Mouse (Mus musculus): ENCODE results near the gene Rtn1. TPM values are rescaled to one million over a fixed set of nuclear protein-coding genes. Genes with fewer than 3 reads are reported as not detected.
A peak's percentile ranks its signal among the peaks of the same experiment; 100 is the strongest.

Rtn1 gene
- polyA plus RNA-seq, 1 experiment from 2014 or later: 1.2 TPM

GRCm38 (mm10) chr12:72407721-72408110 is 1.1 kb downstream of the Rtn1 start:
- H3K27ac ChIP-seq: no peak overlapping the region
- peak overlapping the region; percentile 54 for H3K4me3 ChIP-seq
- H3K9ac ChIP-seq: no peak overlapping the region
- H3K36me3 ChIP-seq: no peaks in the 10 kb centered on the region
- peak overlapping the region; percentile 73 for H3K4me2 ChIP-seq
- peaks cover 11% of the 10 kb centered on the region; the same call in 1 of the 2 replicates for H3K4me1 ChIP-seq
- H3K9me3 ChIP-seq (replicated peaks): no peaks in the 10 kb centered on the region
- 0% methylated on average over 17 of the region's 17 CpGs for WGBS (ENCODE audit: insufficient replicate concordance)
- peaks cover 43% of the 10 kb centered on the region for H3K27me3 ChIP-seq (replicated peaks)
- no peak for ATAC-seq

- whole genome bisulfite sequencing (ENCODE audit: insufficient replicate concordance): 13% methylated on average over 11 of the region's 11 CpGs
- H3K27ac ChIP-seq: no peak overlapping the region
- H3K36me3 ChIP-seq: no peaks in the 10 kb centered on the region
- no peak overlapping the region for H3K4me3 ChIP-seq
- peaks cover 43% of the 10 kb centered on the region for H3K27me3 ChIP-seq (replicated peaks)
- H3K9ac ChIP-seq: no peak overlapping the region
- ATAC-seq: no peak
- no peaks in the 10 kb centered on the region for H3K9me3 ChIP-seq (replicated peaks)
- peak overlapping the region; percentile 73 for H3K4me2 ChIP-seq
- peaks cover 11% of the 10 kb centered on the region; the same call in 1 of the 2 replicates for H3K4me1 ChIP-seq
These were observed 1.7 kb downstream of the Rtn1 start for GRCm38 (mm10) chr12:72407146-72407545.

DNA sequence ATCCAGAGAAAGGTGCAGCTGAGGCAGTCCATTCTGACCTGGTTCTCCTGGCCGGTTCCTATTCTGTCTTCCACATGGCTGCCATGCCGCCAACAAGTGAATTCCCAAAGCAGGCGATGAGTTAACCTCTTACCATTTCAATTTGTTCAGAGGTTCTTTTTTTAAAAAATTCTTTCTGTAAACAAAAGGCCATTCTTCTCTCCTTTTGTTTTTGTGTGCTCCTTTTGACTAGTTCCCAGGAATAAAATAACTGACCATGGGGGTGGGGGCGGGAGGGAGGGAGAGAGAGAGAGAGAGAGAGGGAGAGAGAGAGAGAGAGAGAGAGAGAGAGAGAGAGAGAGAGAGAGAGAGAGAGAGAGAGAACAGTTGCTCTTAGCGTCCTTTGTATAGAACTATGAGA is 3.8 kb downstream of the Rtn1 start:
- Histone ChIP-seq H3K36me3 (no peaks in the 10 kb centered on the region), H3K4me3 (no peak overlapping the region), H3K4me1 (peaks cover 11% of the 10 kb centered on the region; the same call in 1 of the 2 replicates), H3K9ac (no peak overlapping the region), H3K27ac (no peak overlapping the region), H3K27me3 (replicated peaks) (peaks cover 33% of the 10 kb centered on the region), H3K4me2 (no peak overlapping the region), H3K9me3 (replicated peaks) (no peaks in the 10 kb centered on the region)
- WGBS (ENCODE audit: insufficient replicate concordance): 64% methylated on average over 5 of the region's 5 CpGs
- ATAC-seq: no peak

DNA sequence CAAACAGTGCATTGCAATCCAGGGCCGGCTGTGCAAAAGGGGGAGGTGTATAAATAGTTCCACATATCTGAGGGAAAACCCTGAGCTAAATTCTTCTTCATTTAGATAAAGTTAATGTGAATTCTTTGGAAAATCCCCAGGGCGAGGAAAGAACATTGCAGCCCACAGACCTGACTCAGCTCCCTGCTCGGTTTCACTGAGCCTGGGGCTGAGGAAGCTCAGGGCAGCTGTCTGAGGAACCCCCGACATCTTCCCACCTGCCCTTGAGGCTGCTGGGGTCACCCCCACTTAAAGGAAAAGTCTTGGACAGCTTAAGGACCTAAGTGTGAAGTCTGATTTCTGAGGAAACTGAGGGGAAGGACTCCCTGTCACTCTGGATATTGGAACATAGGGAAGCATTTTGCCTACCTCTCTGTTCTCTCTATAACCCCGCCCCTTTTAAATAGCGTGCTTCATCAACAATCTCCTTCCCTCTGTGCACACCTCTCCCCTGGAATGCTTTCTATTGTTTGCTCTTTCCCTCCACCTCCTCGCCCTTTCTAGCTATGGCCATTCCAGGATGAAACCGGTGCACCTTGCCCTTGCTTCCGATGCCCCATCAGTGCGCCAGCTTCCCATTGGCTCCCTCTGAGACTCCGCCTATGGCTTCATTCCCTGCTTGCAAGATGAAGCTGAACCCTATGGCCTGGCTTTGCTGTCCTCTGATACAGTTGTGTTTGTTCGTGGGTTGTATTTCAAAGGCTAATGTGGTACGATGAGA is 15.6 kb downstream of the Rtn1 start:
- Histone ChIP-seq H3K4me2 (no peak overlapping the region), H3K9me3 (replicated peaks) (no peaks in the 10 kb centered on the region), H3K4me3 (no peak overlapping the region), H3K4me1 (no peaks in the 10 kb centered on the region), H3K9ac (no peak overlapping the region), H3K36me3 (no peaks in the 10 kb centered on the region), H3K27me3 (replicated peaks) (no peaks in the 10 kb centered on the region), H3K27ac (no peak overlapping the region)
- ATAC-seq: no peak
- WGBS (ENCODE audit: insufficient replicate concordance): 50% methylated on average over 13 of the region's 13 CpGs

GRCm38 (mm10) chr12:72390346-72390745 is 18.5 kb downstream of the Rtn1 start:
- H3K36me3 ChIP-seq: no peaks in the 10 kb centered on the region
- H3K4me2 ChIP-seq: no peak overlapping the region
- no peak overlapping the region for H3K9ac ChIP-seq
- WGBS (ENCODE audit: insufficient replicate concordance): 51% methylated on average over 2 of the region's 2 CpGs
- H3K4me1 ChIP-seq: no peaks in the 10 kb centered on the region
- no peaks in the 10 kb centered on the region for H3K9me3 ChIP-seq (replicated peaks)
- H3K27ac ChIP-seq: no peak overlapping the region
- no peaks in the 10 kb centered on the region for H3K27me3 ChIP-seq (replicated peaks)
- no peak overlapping the region for H3K4me3 ChIP-seq
- ATAC-seq: no peak

DNA sequence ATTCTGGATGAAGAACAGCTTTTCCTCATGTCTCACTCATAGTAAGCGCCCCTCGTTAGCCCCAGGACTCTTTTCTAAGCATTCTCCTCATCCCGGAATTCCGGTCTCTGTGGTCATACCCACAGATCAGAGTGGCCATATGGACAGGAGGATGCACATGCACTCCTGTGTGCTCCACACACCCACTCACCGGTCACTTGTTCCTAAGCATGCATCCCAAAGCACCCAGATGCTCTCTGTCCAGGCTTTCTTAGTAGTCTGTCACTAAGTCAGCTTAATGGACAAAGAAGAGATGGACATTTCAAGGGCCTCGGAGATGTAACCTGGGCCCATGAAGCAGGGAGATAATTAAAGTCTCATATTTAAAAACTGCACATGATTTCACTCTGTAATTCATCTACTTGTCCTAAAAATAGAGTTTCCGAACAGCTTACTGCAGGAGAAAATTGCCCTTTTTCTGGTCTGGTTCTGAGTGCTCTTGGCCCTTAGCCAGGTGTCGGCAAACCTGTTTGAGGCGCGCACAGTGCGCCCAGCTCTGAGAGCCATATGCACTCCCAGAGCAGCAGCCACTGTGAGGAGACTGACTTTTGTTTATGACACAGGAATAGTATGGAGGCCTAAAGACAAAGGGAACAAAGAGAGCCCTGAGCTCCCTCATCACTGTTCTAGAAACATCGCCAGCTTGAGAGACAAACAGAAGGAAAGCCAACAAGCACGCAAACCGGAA is 19.3 kb downstream of the Rtn1 start:
- no peaks in the 10 kb centered on the region for H3K9me3 ChIP-seq (replicated peaks)
- no peak overlapping the region for H3K9ac ChIP-seq
- no peaks in the 10 kb centered on the region for H3K4me1 ChIP-seq
- ATAC-seq: no peak
- H3K36me3 ChIP-seq: no peaks in the 10 kb centered on the region
- no peak overlapping the region for H3K4me3 ChIP-seq
- no peaks in the 10 kb centered on the region for H3K27me3 ChIP-seq (replicated peaks)
- H3K4me2 ChIP-seq: no peak overlapping the region
- no peak overlapping the region for H3K27ac ChIP-seq
- 84% methylated on average over 14 of the region's 14 CpGs for WGBS (ENCODE audit: insufficient replicate concordance)

- Histone ChIP-seq H3K4me2 (no peak overlapping the region), H3K4me1 (no peaks in the 10 kb centered on the region), H3K9ac (no peak overlapping the region), H3K9me3 (replicated peaks) (no peaks in the 10 kb centered on the region), H3K27me3 (replicated peaks) (no peaks in the 10 kb centered on the region), H3K4me3 (no peak overlapping the region), H3K36me3 (no peaks in the 10 kb centered on the region), H3K27ac (no peak overlapping the region)
- no peak for ATAC-seq
- WGBS (ENCODE audit: insufficient replicate concordance): 69% methylated on average over 5 of the region's 5 CpGs
These were observed 20.0 kb downstream of the Rtn1 start for GRCm38 (mm10) chr12:72388835-72389234.

GRCm38 (mm10) chr12:72388135-72388534 is 20.7 kb downstream of the Rtn1 start:
- WGBS (ENCODE audit: insufficient replicate concordance): 69% methylated on average over 6 of the region's 6 CpGs
- H3K4me2 ChIP-seq: no peak overlapping the region
- no peak overlapping the region for H3K27ac ChIP-seq
- no peak overlapping the region for H3K4me3 ChIP-seq
- H3K27me3 ChIP-seq (replicated peaks): no peaks in the 10 kb centered on the region
- ATAC-seq: no peak
- H3K9me3 ChIP-seq (replicated peaks): no peaks in the 10 kb centered on the region
- no peaks in the 10 kb centered on the region for H3K4me1 ChIP-seq
- no peaks in the 10 kb centered on the region for H3K36me3 ChIP-seq
- H3K9ac ChIP-seq: no peak overlapping the region

- no peak for ATAC-seq
- WGBS (ENCODE audit: insufficient replicate concordance): 70% methylated on average over 5 of the region's 5 CpGs
- no peak overlapping the region for H3K4me2 ChIP-seq
- H3K4me3 ChIP-seq: no peak overlapping the region
- no peaks in the 10 kb centered on the region for H3K9me3 ChIP-seq (replicated peaks)
- H3K36me3 ChIP-seq: no peaks in the 10 kb centered on the region
- H3K27me3 ChIP-seq (replicated peaks): no peaks in the 10 kb centered on the region
- no peak overlapping the region for H3K27ac ChIP-seq
- no peak overlapping the region for H3K9ac ChIP-seq
- no peaks in the 10 kb centered on the region for H3K4me1 ChIP-seq
These were observed 32.5 kb downstream of the Rtn1 start for GRCm38 (mm10) chr12:72376309-72376708.

- 73% methylated on average over 11 of the region's 11 CpGs for WGBS (ENCODE audit: insufficient replicate concordance)
- no peaks in the 10 kb centered on the region for H3K36me3 ChIP-seq
- no peak overlapping the region for H3K27ac ChIP-seq
- ATAC-seq: no peak
- no peak overlapping the region for H3K9ac ChIP-seq
- H3K9me3 ChIP-seq (replicated peaks): no peaks in the 10 kb centered on the region
- no peak overlapping the region for H3K4me2 ChIP-seq
- H3K4me1 ChIP-seq: no peaks in the 10 kb centered on the region
- H3K4me3 ChIP-seq: no peak overlapping the region
- H3K27me3 ChIP-seq (replicated peaks): no peaks in the 10 kb centered on the region
These were observed 34.0 kb downstream of the Rtn1 start for GRCm38 (mm10) chr12:72374823-72375225.

DNA sequence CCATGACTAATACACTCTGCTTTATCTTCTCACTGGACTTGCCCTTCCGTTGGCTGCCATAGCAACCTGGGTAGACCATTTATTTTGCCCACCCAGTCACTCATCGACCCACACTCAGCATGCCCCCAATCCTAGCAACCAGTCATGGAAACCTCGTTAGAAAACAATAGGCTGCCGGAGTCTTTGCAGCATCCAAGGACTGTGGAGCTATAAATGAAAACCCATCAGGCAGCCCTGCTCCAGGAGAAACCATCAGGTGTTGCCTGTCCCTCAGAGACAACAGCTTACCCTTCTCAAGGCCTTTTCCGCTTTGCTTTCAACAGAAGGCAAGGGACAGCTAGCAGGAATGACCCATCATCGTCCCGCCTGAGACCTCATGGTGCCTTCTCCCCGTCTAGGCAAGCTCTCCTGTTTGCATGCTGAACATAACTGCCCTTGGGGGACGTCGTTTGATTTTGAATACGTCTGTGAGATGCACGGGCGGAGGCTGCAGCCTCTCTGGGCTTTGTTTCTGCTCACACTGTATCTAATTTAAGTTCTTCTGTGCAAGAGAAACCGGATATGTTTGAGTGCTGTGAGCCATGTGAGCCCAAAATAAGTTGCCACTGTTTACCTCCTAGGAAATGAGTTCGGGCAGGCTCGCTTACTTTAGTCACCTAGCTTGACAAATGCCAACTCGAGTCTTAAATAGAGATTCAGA is 34.8 kb downstream of the Rtn1 start:
- Histone ChIP-seq H3K9ac (no peak overlapping the region), H3K27me3 (replicated peaks) (no peaks in the 10 kb centered on the region), H3K9me3 (replicated peaks) (no peaks in the 10 kb centered on the region), H3K36me3 (no peaks in the 10 kb centered on the region), H3K4me2 (no peak overlapping the region), H3K27ac (no peak overlapping the region), H3K4me1 (no peaks in the 10 kb centered on the region), H3K4me3 (no peak overlapping the region)
- 63% methylated on average over 17 of the region's 17 CpGs for WGBS (ENCODE audit: insufficient replicate concordance)
- no peak for ATAC-seq

- H3K4me2 ChIP-seq: no peak overlapping the region
- WGBS (ENCODE audit: insufficient replicate concordance): 60% methylated on average over 5 of the region's 5 CpGs
- H3K4me3 ChIP-seq: no peak overlapping the region
- H3K27me3 ChIP-seq (replicated peaks): no peaks in the 10 kb centered on the region
- no peak for ATAC-seq
- H3K27ac ChIP-seq: no peak overlapping the region
- H3K36me3 ChIP-seq: no peaks in the 10 kb centered on the region
- no peaks in the 10 kb centered on the region for H3K4me1 ChIP-seq
- no peak overlapping the region for H3K9ac ChIP-seq
- no peaks in the 10 kb centered on the region for H3K9me3 ChIP-seq (replicated peaks)
These were observed 38.8 kb downstream of the Rtn1 start for GRCm38 (mm10) chr12:72370081-72370480.

All from liver, embryonic 12.5 days (tissue).